Mouse (Mus musculus) lung, adult 2 months (tissue): Measurements from ENCODE around the gene Pacsin2. TPM values are rescaled to one million over a fixed set of nuclear protein-coding genes. Genes with fewer than 3 reads are reported as not detected.
A peak's percentile ranks its signal among the peaks of the same experiment; 100 is the strongest.

Source experiments
- DNase-seq: peaks from one replicate; pipeline ENCODE4 v3.0.0; 2022
- H3K4me1 ChIP-seq: fragments of 200-500 bp; 2 replicates; pipeline ENCODE4 v1.6.1; 2011; ENCODE audit warnings: low read length; ENCODE audit not compliant: control insufficient read depth, insufficient read depth
- H3K4me3 ChIP-seq: fragments of 200-500 bp; replicated peaks from 2 replicates; pipeline ENCODE3; 2011; ENCODE audit warnings: low read depth, mild to moderate bottlenecking, control low read depth, low read length; ENCODE audit errors: extremely low read depth
- CTCF ChIP-seq: fragments of 200-500 bp; IDR thresholded peaks from 2 replicates; pipeline ENCODE4 v1.5.1; 2011; ENCODE audit warnings: mild to moderate bottlenecking, low read length, control low read depth; ENCODE audit not compliant: insufficient read depth
- POLR2A ChIP-seq: fragments of 200-500 bp; IDR thresholded peaks from 2 replicates; pipeline ENCODE4 v1.6.1; 2011; ENCODE audit warnings: low read depth, mild to moderate bottlenecking, control low read depth, low read length, borderline replicate concordance; ENCODE audit errors: extremely low read depth
- WGBS: fragments of 180-500 bp; shearing (Covaris S2); methylation state at CpG from one replicate; pipeline ENCODE4 v1.1.7; 2018; 5-methylcytosine and 5-hydroxymethylcytosine counted together
- polyA plus RNA-seq: library from polyadenylated mRNA; depleted of rRNA; stranded (reverse); fragments of >200 nt; gene quantifications from 2 replicates; pipeline ENCODE4 v1.2.3, GENCODE M21; 2012

The Pacsin2 gene
- polyA plus RNA-seq, 1 experiment = 85.2 TPM

- H3K4me3 ChIP-seq = no peak overlapping the region
- WGBS = 72% methylated on average over 8 of the region's 8 CpGs
- no peak for TF ChIP-seq CTCF
- TF ChIP-seq POLR2A = no peak
- no peaks in the 10 kb centered on the region for H3K4me1 ChIP-seq
- DNase-seq = no peak
These were observed 18.3 kb upstream of the Pacsin2 start for GRCm38 (mm10) chr15:83482645-83483224.

- DNase-seq = no peak
- H3K4me3 ChIP-seq = no peak overlapping the region
- no peak for TF ChIP-seq CTCF
- TF ChIP-seq POLR2A = no peak
- 68% methylated on average over 10 of the region's 10 CpGs for WGBS
- H3K4me1 ChIP-seq = no peaks in the 10 kb centered on the region
These were observed 16.9 kb upstream of the Pacsin2 start for GRCm38 (mm10) chr15:83481236-83481780.

- DNase-seq = no peak
- WGBS = 86% methylated on average over 4 of the region's 4 CpGs
- TF ChIP-seq POLR2A = no peak
- TF ChIP-seq CTCF = no peak
- Histone ChIP-seq H3K4me1 (no peaks in the 10 kb centered on the region; the same call in 1 of the 2 replicates), H3K4me3 (no peak overlapping the region)
These were observed 15.4 kb upstream of the Pacsin2 start for GRCm38 (mm10) chr15:83479818-83480217.

- no peak for DNase-seq
- H3K4me1 ChIP-seq = peaks cover 9% of the 10 kb centered on the region
- no peak overlapping the region for H3K4me3 ChIP-seq
- WGBS = 73% methylated on average over 3 of the region's 3 CpGs
- no peak for TF ChIP-seq CTCF
These were observed 13.7 kb upstream of the Pacsin2 start for GRCm38 (mm10) chr15:83478096-83478495.

GRCm38 (mm10) chr15:83476593-83477273 lies 12.3 kb upstream of the Pacsin2 start:
- H3K4me1 ChIP-seq = peaks cover 9% of the 10 kb centered on the region
- H3K4me3 ChIP-seq = no peak overlapping the region
- DNase-seq = no peak
- WGBS = 63% methylated on average over 12 of the region's 12 CpGs
- TF ChIP-seq CTCF (no peak), POLR2A (no peak)

GRCm38 (mm10) chr15:83474466-83474836 lies 10.0 kb upstream of the Pacsin2 start:
- no peak for DNase-seq
- no peak overlapping the region for H3K4me3 ChIP-seq
- peaks cover 9% of the 10 kb centered on the region for H3K4me1 ChIP-seq
- no peak for TF ChIP-seq CTCF
- TF ChIP-seq POLR2A = no peak
- 35% methylated on average over 5 of the region's 5 CpGs for WGBS

GRCm38 (mm10) chr15:83473832-83474465 lies 9.5 kb upstream of the Pacsin2 start:
- TF ChIP-seq CTCF = no peak
- TF ChIP-seq POLR2A = no peak
- WGBS = 40% methylated on average over 10 of the region's 10 CpGs
- peaks cover 9% of the 10 kb centered on the region for H3K4me1 ChIP-seq
- no peak overlapping the region for H3K4me3 ChIP-seq
- peak; percentile 49 for DNase-seq

- Histone ChIP-seq H3K4me1 (peaks cover 9% of the 10 kb centered on the region), H3K4me3 (no peak overlapping the region)
- WGBS = 38% methylated on average over 1 of the region's 1 CpGs
- DNase-seq = no peak
- TF ChIP-seq POLR2A = no peak
- TF ChIP-seq CTCF = no peak
These were observed 8.8 kb upstream of the Pacsin2 start for GRCm38 (mm10) chr15:83473251-83473650.

- Histone ChIP-seq H3K4me3 (no peak overlapping the region), H3K4me1 (peaks cover 9% of the 10 kb centered on the region)
- DNase-seq = no peak
- TF ChIP-seq CTCF (no peak), POLR2A (no peak)
- whole genome bisulfite sequencing = 45% methylated on average over 7 of the region's 7 CpGs
These were observed 7.1 kb upstream of the Pacsin2 start for GRCm38 (mm10) chr15:83471476-83471875.

- Histone ChIP-seq H3K4me3 (no peak overlapping the region), H3K4me1 (peaks cover 9% of the 10 kb centered on the region)
- no peak for DNase-seq
- WGBS = 91% methylated on average over 8 of the region's 8 CpGs
- TF ChIP-seq POLR2A = no peak
- TF ChIP-seq CTCF = no peak
These were observed 6.0 kb upstream of the Pacsin2 start for GRCm38 (mm10) chr15:83470443-83470842.
